Comparison of ENCODE assay signal across 8 mouse cellular contexts in genomic region chr13:59768531-59768930, GRCm38 (mm10). TPM values are rescaled to one million over a fixed set of nuclear protein-coding genes. Genes with fewer than 3 reads are reported as not detected.
A peak's percentile ranks its signal among the peaks of the same experiment; 100 is the strongest.
DNase-seq lines count a peak whose midpoint lies in the region; ATAC-seq and TF ChIP-seq lines count a peak whose summit lies in the region.

No protein-coding gene starts in this region.

- peak overlapping the region; percentile 95 for H3K9ac ChIP-seq in heart, embryonic 11.5 days (ENCODE audit: low read depth, low read length)
- peak overlapping the region; percentile 90 for H3K9ac ChIP-seq in hindbrain, embryonic 13.5 days
- peak overlapping the region; percentile 87 for H3K9ac ChIP-seq in liver, postnatal 0 days (replicated peaks)

- TF ChIP-seq CTCF in bone marrow macrophage, adult 2 months (IDR thresholded peaks at IDR 0.05; ENCODE audit: low read depth, low read length), result no peak
- TF ChIP-seq CTCF in liver, postnatal 0 days (IDR thresholded peaks at IDR 0.05; ENCODE audit: low read depth), result no peak

- no peak for TF ChIP-seq POLR2A in bone marrow macrophage, adult 2 months (IDR thresholded peaks at IDR 0.05; ENCODE audit: borderline replicate concordance, low read depth, low read length)

- no peak for ATAC-seq in heart, embryonic 11.5 days (replicated peaks; ENCODE audit: insufficient number of reproducible peaks, low FRiP score, low TSS enrichment)
- ATAC-seq in hindbrain, embryonic 13.5 days (ENCODE audit: low FRiP score), result no peak
- ATAC-seq in liver, postnatal 0 days, result no peak
- no peak for ATAC-seq in inflammation-experienced regulatory T-cells, adult 6 months

- WGBS in heart, embryonic 11.5 days (ENCODE audit: insufficient replicate concordance), result 23% methylated on average over 13 of the region's 13 CpGs
- WGBS in hindbrain, embryonic 13.5 days, result 38% methylated on average over 13 of the region's 13 CpGs
- 17% methylated on average over 13 of the region's 13 CpGs for WGBS in liver, postnatal 0 days (ENCODE audit: insufficient replicate concordance)

- H3K4me1 ChIP-seq in heart, embryonic 11.5 days (ENCODE audit: control insufficient read depth, insufficient read depth, low read length), result peaks cover 39% of the 10 kb centered on the region
- H3K4me1 ChIP-seq in bone marrow macrophage, adult 2 months (ENCODE audit: control insufficient read depth, insufficient read depth, low read length), result peaks cover 35% of the 10 kb centered on the region
- peaks cover 49% of the 10 kb centered on the region for H3K4me1 ChIP-seq in hindbrain, embryonic 13.5 days (replicated peaks)
- H3K4me1 ChIP-seq in liver, postnatal 0 days (ENCODE audit: insufficient read depth), result peaks cover 46% of the 10 kb centered on the region

- peak overlapping the region; percentile 86 for H3K4me3 ChIP-seq in heart, embryonic 11.5 days (ENCODE audit: low read depth, low read length)
- peak overlapping the region; percentile 83 for H3K4me3 ChIP-seq in bone marrow macrophage, adult 2 months (ENCODE audit: insufficient read depth, low read length)
- peak overlapping the region; percentile 85 for H3K4me3 ChIP-seq in hindbrain, embryonic 13.5 days
- peak overlapping the region; percentile 85 for H3K4me3 ChIP-seq in liver, postnatal 0 days (ENCODE audit: low read depth, low read length)

- DNase-seq in heart, postnatal 25 days (ENCODE audit: low spot score), result no peak
- no peak for DNase-seq in liver, postnatal 0 days
- DNase-seq in adrenal gland, postnatal 36 days, result no peak
- no peak for DNase-seq in adrenal gland, adult 18-20 months (ENCODE audit: low spot score in 2 of 2)

- peak overlapping the region; percentile 80 for H3K4me2 ChIP-seq in heart, embryonic 11.5 days
- peak overlapping the region; percentile 80 for H3K4me2 ChIP-seq in hindbrain, embryonic 13.5 days
- peak overlapping the region; percentile 68 for H3K4me2 ChIP-seq in liver, postnatal 0 days (ENCODE audit: low read depth, low read length)

- TF ChIP-seq EP300 in liver, postnatal 0 days (IDR thresholded peaks at IDR 0.05; ENCODE audit: low read depth), result no peak

- no peaks in the 10 kb centered on the region for H3K36me3 ChIP-seq in heart, embryonic 11.5 days (ENCODE audit: control insufficient read depth, insufficient read depth, low read length)
- peaks cover 20% of the 10 kb centered on the region for H3K36me3 ChIP-seq in hindbrain, embryonic 13.5 days
- peaks cover 30% of the 10 kb centered on the region for H3K36me3 ChIP-seq in liver, postnatal 0 days (replicated peaks; ENCODE audit: insufficient read depth, low read length)

- intact Hi-C loops in heart, postnatal 25 days (cut with DNase I), result no loop called here

- no peak overlapping the region for H3K27ac ChIP-seq in heart, embryonic 11.5 days (ENCODE audit: low read depth, low read length)
- no peak overlapping the region for H3K27ac ChIP-seq in bone marrow macrophage, adult 2 months (ENCODE audit: insufficient read depth, low read depth, low read length)
- H3K27ac ChIP-seq in hindbrain, embryonic 13.5 days, result 0 out of 2 replicates have a peak overlapping the region, but pooled peaks have one; percentile 96
- peak overlapping the region; percentile 99 for H3K27ac ChIP-seq in liver, postnatal 0 days (ENCODE audit: low read depth)

- no peaks in the 10 kb centered on the region for H3K27me3 ChIP-seq in heart, embryonic 11.5 days (ENCODE audit: control insufficient read depth, insufficient read depth, low read length)
- no peaks in the 10 kb centered on the region for H3K27me3 ChIP-seq in hindbrain, embryonic 13.5 days
- no peaks in the 10 kb centered on the region for H3K27me3 ChIP-seq in liver, postnatal 0 days (ENCODE audit: insufficient read depth, low read length)

- H3K9me3 ChIP-seq in heart, embryonic 11.5 days (replicated peaks; ENCODE audit: control insufficient read depth, low read length), result no peaks in the 10 kb centered on the region
- H3K9me3 ChIP-seq in hindbrain, embryonic 13.5 days, result no peaks in the 10 kb centered on the region
- no peaks in the 10 kb centered on the region for H3K9me3 ChIP-seq in liver, postnatal 0 days (ENCODE audit: low read length)

RNA-seq across cellular contexts. Expression of gene Isca1, which starts 1.1 kb away (rescaled TPM):
- polyA plus RNA-seq in heart, embryonic 11.5 days (2014; fragmentation: Nextera tagmentation; extraction: Ambion mirVana), result 168 and 171 TPM in 2 replicates
- 100 to 1,000 TPM; 221 to 222 TPM for total RNA-seq in heart, postnatal 25 days (2021)
- polyA plus RNA-seq in bone marrow macrophage, adult 2 months (2012; ENCODE audit: insufficient read depth, insufficient read length, missing spikeins), result 29.2 and 32.6 TPM in 2 replicates
- polyA plus RNA-seq in hindbrain, embryonic 13.5 days (2015; fragmentation: Nextera tagmentation; extraction: Ambion mirVana), result 159 and 160 TPM in 2 replicates
- 135 and 137 TPM in 2 replicates for polyA plus RNA-seq in liver, postnatal 0 days (2015; fragmentation: Nextera tagmentation; extraction: Ambion mirVana)
- total RNA-seq in adrenal gland, postnatal 36 days (2021), result 100 to 1,000 TPM in 1 of 2 experiments, 10 to 100 TPM in 1; 97.6 to 107 TPM
- total RNA-seq in adrenal gland, adult 18-20 months (2021), result 100 to 1,000 TPM; 105 to 135 TPM
- 10 to 100 TPM; 50.8 to 59.8 (median 57.7) TPM for polyA plus RNA-seq in inflammation-experienced regulatory T-cells, adult 6 months (2017; shearing (Covaris generic))

RNA-seq across cellular contexts. Expression of gene Gm49354, which starts 13.5 kb away (rescaled TPM):
- polyA plus RNA-seq in heart, embryonic 11.5 days (2014; fragmentation: Nextera tagmentation; extraction: Ambion mirVana), result not detected in 2 replicates
- total RNA-seq in heart, postnatal 25 days (2021), result not detected
- polyA plus RNA-seq in bone marrow macrophage, adult 2 months (2012; ENCODE audit: insufficient read depth, insufficient read length, missing spikeins), result not detected in 2 replicates
- not detected in 2 replicates for polyA plus RNA-seq in hindbrain, embryonic 13.5 days (2015; fragmentation: Nextera tagmentation; extraction: Ambion mirVana)
- not detected in 2 replicates for polyA plus RNA-seq in liver, postnatal 0 days (2015; fragmentation: Nextera tagmentation; extraction: Ambion mirVana)
- total RNA-seq in adrenal gland, postnatal 36 days (2021), result not detected
- not detected for total RNA-seq in adrenal gland, adult 18-20 months (2021)
- polyA plus RNA-seq in inflammation-experienced regulatory T-cells, adult 6 months (2017; shearing (Covaris generic)), result not detected

RNA-seq across cellular contexts. Expression of gene 1700014D04Rik, which starts 22.0 kb away (rescaled TPM):
- not detected in 2 replicates for polyA plus RNA-seq in heart, embryonic 11.5 days (2014; fragmentation: Nextera tagmentation; extraction: Ambion mirVana)
- total RNA-seq in heart, postnatal 25 days (2021), result not detected
- polyA plus RNA-seq in bone marrow macrophage, adult 2 months (2012; ENCODE audit: insufficient read depth, insufficient read length, missing spikeins), result not detected in 2 replicates
- 0.22 TPM in 1 of 2 replicates, not detected in the other for polyA plus RNA-seq in hindbrain, embryonic 13.5 days (2015; fragmentation: Nextera tagmentation; extraction: Ambion mirVana)
- not detected in 2 replicates for polyA plus RNA-seq in liver, postnatal 0 days (2015; fragmentation: Nextera tagmentation; extraction: Ambion mirVana)
- total RNA-seq in adrenal gland, postnatal 36 days (2021), result under 1 TPM; 0.23 to 0.36 TPM
- total RNA-seq in adrenal gland, adult 18-20 months (2021), result not detected
- not detected for polyA plus RNA-seq in inflammation-experienced regulatory T-cells, adult 6 months (2017; shearing (Covaris generic))

RNA-seq across cellular contexts. Expression of gene Spata31d1d, which starts 37.0 kb away (rescaled TPM):
- polyA plus RNA-seq in heart, embryonic 11.5 days (2014; fragmentation: Nextera tagmentation; extraction: Ambion mirVana), result not detected in 2 replicates
- not detected for total RNA-seq in heart, postnatal 25 days (2021)
- not detected in 2 replicates for polyA plus RNA-seq in bone marrow macrophage, adult 2 months (2012; ENCODE audit: insufficient read depth, insufficient read length, missing spikeins)
- polyA plus RNA-seq in hindbrain, embryonic 13.5 days (2015; fragmentation: Nextera tagmentation; extraction: Ambion mirVana), result not detected in 2 replicates
- polyA plus RNA-seq in liver, postnatal 0 days (2015; fragmentation: Nextera tagmentation; extraction: Ambion mirVana), result not detected in 2 replicates
- total RNA-seq in adrenal gland, postnatal 36 days (2021), result not detected
- total RNA-seq in adrenal gland, adult 18-20 months (2021), result not detected
- polyA plus RNA-seq in inflammation-experienced regulatory T-cells, adult 6 months (2017; shearing (Covaris generic)), result not detected

RNA-seq across cellular contexts. Expression of gene Tut7, which starts 54.4 kb away (rescaled TPM):
- 40.1 and 45.1 TPM in 2 replicates for polyA plus RNA-seq in heart, embryonic 11.5 days (2014; fragmentation: Nextera tagmentation; extraction: Ambion mirVana)
- 10 to 100 TPM; 41.4 to 41.9 TPM for total RNA-seq in heart, postnatal 25 days (2021)
- polyA plus RNA-seq in bone marrow macrophage, adult 2 months (2012; ENCODE audit: insufficient read depth, insufficient read length, missing spikeins), result 142 and 148 TPM in 2 replicates
- polyA plus RNA-seq in hindbrain, embryonic 13.5 days (2015; fragmentation: Nextera tagmentation; extraction: Ambion mirVana), result 51.5 and 53.1 TPM in 2 replicates
- 33.8 and 37.6 TPM in 2 replicates for polyA plus RNA-seq in liver, postnatal 0 days (2015; fragmentation: Nextera tagmentation; extraction: Ambion mirVana)
- total RNA-seq in adrenal gland, postnatal 36 days (2021), result 10 to 100 TPM; 68.6 to 71.0 TPM
- 10 to 100 TPM; 63.0 to 64.1 TPM for total RNA-seq in adrenal gland, adult 18-20 months (2021)
- polyA plus RNA-seq in inflammation-experienced regulatory T-cells, adult 6 months (2017; shearing (Covaris generic)), result 10 to 100 TPM; 67.6 to 73.9 (median 72.7) TPM

Comparison
In these comparisons a context has a peak if more than half of its experiments do, and no peak if none do; other contexts are left out.
1. H3K27ac ChIP-seq: peak in hindbrain, embryonic 13.5 days (single experiment) and liver, postnatal 0 days (single experiment); none in heart, embryonic 11.5 days (single experiment) and bone marrow macrophage, adult 2 months (single experiment).
2. Peak in every context shown above with its lines, with median percentiles within 50 percentile points of each other: H3K4me2 ChIP-seq, H3K4me3 ChIP-seq and H3K9ac ChIP-seq.